Mouse (Mus musculus) cortical plate, adult 2 months (tissue): ENCODE measurements around the gene Begain.

Experiments
- CTCF ChIP-seq: fragments of 200-500 bp; IDR thresholded peaks from 2 replicates; pipeline ENCODE4 v1.5.1; 2011; ENCODE audit warnings: mild to moderate bottlenecking, control low read depth, low read length; ENCODE audit not compliant: insufficient read depth; ENCODE audit errors: extremely low read depth
- POLR2A ChIP-seq: fragments of 200-500 bp; IDR thresholded peaks from 2 replicates; pipeline ENCODE4 v1.6.1; 2011; ENCODE audit warnings: mild to moderate bottlenecking, low read length, control low read depth; ENCODE audit not compliant: insufficient read depth; ENCODE audit errors: extremely low read depth

DNA sequence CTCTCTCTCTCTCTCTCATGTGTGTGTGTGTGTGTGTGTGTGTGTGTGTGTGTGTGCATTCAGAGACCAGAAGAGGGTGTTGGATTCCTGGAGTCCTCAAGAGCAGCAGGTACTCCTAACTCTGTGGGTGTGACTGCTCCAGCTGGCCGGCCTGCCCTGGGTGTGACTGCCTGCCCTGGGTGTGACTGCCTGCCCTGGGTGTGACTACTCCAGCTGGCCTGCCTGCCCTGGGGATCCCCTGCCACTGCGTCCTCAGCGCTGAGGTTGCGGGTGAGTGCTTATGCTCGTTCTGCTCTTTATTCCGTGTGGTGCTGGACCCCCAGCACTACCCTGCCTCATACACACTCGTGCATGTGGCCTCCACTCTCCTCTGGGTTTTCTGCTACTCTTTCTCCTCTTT, 65.0 kb downstream of the Begain start:
- TF ChIP-seq CTCF, result no peak
- no peak for TF ChIP-seq POLR2A
